ENCODE assay signal across 8 mouse cellular contexts in the genomic region with DNA sequence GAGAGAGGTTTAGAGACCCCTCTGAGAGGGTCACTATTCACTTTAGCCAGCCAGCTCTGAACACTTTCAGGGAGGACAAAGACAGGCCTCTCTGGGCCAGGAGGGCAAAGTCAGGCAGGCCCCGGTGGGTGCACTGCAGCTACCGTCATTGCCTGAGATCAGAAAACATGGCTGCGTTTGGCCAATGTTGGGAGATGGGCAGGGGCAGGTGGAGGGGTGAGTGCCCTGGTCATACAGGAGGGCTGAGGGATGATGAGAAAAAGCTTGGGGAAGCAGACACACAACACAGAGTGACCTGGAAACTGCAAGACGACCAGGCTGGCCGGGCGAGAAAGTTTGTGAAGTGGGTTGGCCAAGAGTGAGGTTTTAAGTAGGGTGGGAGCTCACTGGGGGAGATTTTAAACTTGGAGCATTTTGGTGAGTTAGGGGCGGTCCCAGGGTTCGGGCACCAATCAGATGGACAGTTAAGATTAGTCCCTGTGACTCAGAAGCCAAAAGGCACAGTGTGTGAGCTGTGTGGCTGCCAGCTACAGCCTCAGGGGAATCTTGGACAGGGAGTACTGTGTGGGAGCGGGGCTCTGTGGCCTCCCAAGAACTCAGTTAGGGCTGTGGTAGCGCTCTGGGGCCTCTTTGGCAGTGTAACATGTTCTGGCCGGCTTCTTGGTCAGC. TPM values are rescaled to one million over a fixed set of nuclear protein-coding genes. Genes with fewer than 3 reads are reported as not detected.
DNase-seq lines count a peak whose midpoint lies in the region; ATAC-seq and TF ChIP-seq lines count a peak whose summit lies in the region.

No protein-coding gene starts in this region.

- no peak overlapping the region for H3K9ac ChIP-seq in forebrain, embryonic 14.5 days (ENCODE audit: low read length)

- no peak for TF ChIP-seq CTCF in testis, adult 2 months (IDR thresholded peaks at IDR 0.05; ENCODE audit: control insufficient read depth, insufficient read depth, insufficient replicate concordance, low read depth, low read length)

- 79% methylated on average over 11 of the region's 11 CpGs for WGBS in forebrain, embryonic 10.5 days
- 78% methylated on average over 11 of the region's 11 CpGs for WGBS in forebrain, embryonic 14.5 days

- no peak overlapping the region for H3K4me2 ChIP-seq in forebrain, embryonic 14.5 days (ENCODE audit: low read length)

- ATAC-seq in forebrain, embryonic 14.5 days, result no peak

- H3K9me3 ChIP-seq in forebrain, embryonic 10.5 days, result no peaks in the 10 kb centered on the region
- no peaks in the 10 kb centered on the region for H3K9me3 ChIP-seq in forebrain, embryonic 14.5 days (replicated peaks; ENCODE audit: control insufficient read depth, low read length)

- no peak overlapping the region for H3K4me3 ChIP-seq in forebrain, embryonic 10.5 days
- H3K4me3 ChIP-seq in forebrain, embryonic 14.5 days (ENCODE audit: low read depth, low read length), result no peak overlapping the region
- no peak overlapping the region for H3K4me3 ChIP-seq in testis, adult 2 months (ENCODE audit: control insufficient read depth, low read depth, low read length)

- TF ChIP-seq POLR2A in testis, adult 2 months (IDR thresholded peaks at IDR 0.05; ENCODE audit: control insufficient read depth, low read depth, low read length), result no peak

- no peaks in the 10 kb centered on the region for H3K27me3 ChIP-seq in forebrain, embryonic 10.5 days (ENCODE audit: poor library complexity, severe bottlenecking)
- H3K27me3 ChIP-seq in forebrain, embryonic 14.5 days (replicated peaks; ENCODE audit: control insufficient read depth, insufficient read depth, low read length), result no peaks in the 10 kb centered on the region
- no peaks in the 10 kb centered on the region for H3K27me3 ChIP-seq in testis, adult 2 months (ENCODE audit: control insufficient read depth, insufficient read depth, low read length)

- peaks cover 44% of the 10 kb centered on the region for H3K4me1 ChIP-seq in forebrain, embryonic 10.5 days
- H3K4me1 ChIP-seq in forebrain, embryonic 14.5 days (ENCODE audit: control insufficient read depth, insufficient read depth, low read length), result no peaks in the 10 kb centered on the region
- peaks cover 4% of the 10 kb centered on the region for H3K4me1 ChIP-seq in testis, adult 2 months (ENCODE audit: control insufficient read depth, insufficient read depth, low read length)

- peak overlapping the region; percentile 82 for H3K27ac ChIP-seq in forebrain, embryonic 10.5 days
- no peak overlapping the region; the same call in 1 of the 2 replicates for H3K27ac ChIP-seq in forebrain, embryonic 14.5 days (ENCODE audit: low read depth, low read length)
- H3K27ac ChIP-seq in testis, adult 2 months (ENCODE audit: control insufficient read depth, insufficient read depth, low read depth, low read length), result peak overlapping the region; percentile 93

- DNase-seq in forebrain, embryonic 10.5 days (ENCODE audit: extremely low spot score, low spot score), result no peak
- no peak for DNase-seq in forebrain, embryonic 14.5 days (ENCODE audit: low spot score)
- DNase-seq in cerebellum, adult 8-10 months, result peak; percentile 37
- DNase-seq in heart, adult 9 months (ENCODE audit: low spot score in 2 of 2), result peak; percentile 90 to 92
- DNase-seq in kidney, adult 8-10 months, result peak; percentile 39 to 41
- peak; percentile 89 for DNase-seq in lung, postnatal 10 days
- DNase-seq in left cerebral cortex, adult 8-10 months (ENCODE audit: low spot score in 2 of 2), result no peak

- no peaks in the 10 kb centered on the region for H3K36me3 ChIP-seq in forebrain, embryonic 10.5 days (replicated peaks)
- H3K36me3 ChIP-seq in forebrain, embryonic 14.5 days (ENCODE audit: control insufficient read depth, insufficient read depth, low read length), result no peaks in the 10 kb centered on the region
- no peaks in the 10 kb centered on the region for H3K36me3 ChIP-seq in testis, adult 2 months (ENCODE audit: control insufficient read depth, insufficient read depth, low read length)

RNA-seq across cellular contexts. Expression of a gene that starts 8.1 kb away (rescaled TPM):
- polyA plus RNA-seq in forebrain, embryonic 10.5 days (2016; fragmentation: Nextera tagmentation; extraction: Ambion mirVana), result 0.10 TPM in 1 of 2 replicates, not detected in the other
- not detected in 2 replicates for polyA plus RNA-seq in forebrain, embryonic 14.5 days (2014; fragmentation: Nextera tagmentation; extraction: Ambion mirVana)
- 0.64 and 0.68 TPM in 2 replicates for polyA plus RNA-seq in testis, adult 2 months (2012; rRNA removed)
- under 1 TPM in 3 of 4 experiments, not detected in 1; 0.22 to 0.60 (median 0.38) TPM for total RNA-seq in left cerebral cortex, adult 8-10 months (2022)

RNA-seq across cellular contexts. Expression of a gene that starts 14.0 kb away (rescaled TPM):
- polyA plus RNA-seq in forebrain, embryonic 10.5 days (2016; fragmentation: Nextera tagmentation; extraction: Ambion mirVana), result 0.20 and 0.27 TPM in 2 replicates
- 0.40 TPM in 1 of 2 replicates, not detected in the other for polyA plus RNA-seq in forebrain, embryonic 14.5 days (2014; fragmentation: Nextera tagmentation; extraction: Ambion mirVana)
- polyA plus RNA-seq in testis, adult 2 months (2012; rRNA removed), result 0.43 and 0.58 TPM in 2 replicates
- 1 to 10 TPM in 3 of 4 experiments, not detected in 1; 4.5 to 9.8 (median 5.8) TPM for total RNA-seq in left cerebral cortex, adult 8-10 months (2022)

Comparison
In these comparisons a context has a peak if more than half of its experiments do, and no peak if none do; other contexts are left out.
1. DNase-seq: peak in cerebellum, adult 8-10 months (single experiment), heart, adult 9 months (2 of 2), kidney, adult 8-10 months (2 of 2) and lung, postnatal 10 days (single experiment); none in forebrain, embryonic 10.5 days (single experiment), forebrain, embryonic 14.5 days (single experiment) and left cerebral cortex, adult 8-10 months (0 of 2).